Mouse (Mus musculus) lung, adult 2 months (tissue): ENCODE measurements at regions not wholly inside any gene's neighbourhood (a gene's known extent, or its start where the extent isn't known, plus 50 kb on each side); places are given as distances from the start of the nearest gene placed in this dataset.

Experiments used
- CTCF ChIP-seq: fragments of 200-500 bp; IDR thresholded peaks from 2 replicates; pipeline ENCODE4 v1.5.1; 2011; ENCODE audit warnings: mild to moderate bottlenecking, low read length, control low read depth; ENCODE audit not compliant: insufficient read depth
- POLR2A ChIP-seq: fragments of 200-500 bp; IDR thresholded peaks from 2 replicates; pipeline ENCODE4 v1.6.1; 2011; ENCODE audit warnings: low read depth, mild to moderate bottlenecking, control low read depth, low read length, borderline replicate concordance; ENCODE audit errors: extremely low read depth

DNA sequence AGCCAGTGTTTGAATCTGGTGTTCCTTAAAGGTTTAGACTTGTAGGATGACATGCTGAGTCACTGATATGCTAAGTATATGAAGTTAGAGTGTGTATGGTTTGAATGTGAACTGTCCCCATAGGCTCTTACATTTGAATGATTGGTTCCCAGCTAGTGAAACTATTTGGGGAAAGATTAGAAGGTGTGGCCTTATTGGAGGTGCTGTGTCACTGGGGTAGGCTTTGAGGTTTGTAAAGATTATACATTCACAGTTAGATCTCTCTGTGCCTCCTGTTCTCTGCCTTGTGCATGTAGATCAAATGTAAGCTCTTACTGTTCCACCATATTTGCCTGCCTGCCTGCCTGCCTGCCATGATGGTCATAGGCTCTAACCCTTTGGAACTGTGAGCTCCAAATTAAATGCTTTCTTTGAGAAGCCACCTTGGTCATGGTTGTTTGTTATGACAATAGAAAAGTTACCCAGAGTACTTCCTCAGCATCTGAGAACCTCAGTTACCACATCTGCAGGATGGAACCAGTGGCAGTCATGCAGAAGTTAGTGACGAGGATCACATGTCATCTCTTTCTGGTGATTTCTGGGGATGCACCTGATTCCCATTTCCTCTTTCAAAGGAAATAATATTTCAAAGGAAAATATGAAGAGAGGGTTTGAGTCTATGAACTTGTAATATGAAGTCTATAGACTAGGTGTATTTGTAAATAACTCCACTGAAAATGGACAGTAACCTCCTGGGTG is 94.7 kb upstream of the Trib2 start:
- TF ChIP-seq CTCF (no peak), POLR2A (no peak)
